Mouse (Mus musculus): ENCODE measurements around the gene Card9.

Gene Card9

GRCm38 (mm10) chr2:26327852-26328251, 32.9 kb downstream of the Card9 start:
- in situ Hi-C loops (cut with MboI, MseI): no loop called here

GRCm38 (mm10) chr2:26325386-26326181, 35.1 kb downstream of the Card9 start:
- in situ Hi-C loops (cut with MboI, MseI): no loop called here

GRCm38 (mm10) chr2:26324917-26325316, 35.8 kb downstream of the Card9 start:
- in situ Hi-C loops (cut with MboI, MseI): no loop called here

- in situ Hi-C loops (cut with MboI, MseI): no loop called here
These were observed 37.0 kb downstream of the Card9 start for GRCm38 (mm10) chr2:26323589-26324325.

GRCm38 (mm10) chr2:26320245-26321185, 40.2 kb downstream of the Card9 start:
- in situ Hi-C loops (cut with MboI, MseI): no loop called here

- in situ Hi-C loops (cut with MboI, MseI): no loop called here
These were observed 41.0 kb downstream of the Card9 start for GRCm38 (mm10) chr2:26319519-26320244.

GRCm38 (mm10) chr2:26319109-26319508, 41.6 kb downstream of the Card9 start:
- in situ Hi-C loops (cut with MboI, MseI): no loop called here

GRCm38 (mm10) chr2:26317991-26318672, 42.6 kb downstream of the Card9 start:
- in situ Hi-C loops (cut with MboI, MseI): no loop called here

- in situ Hi-C loops (cut with MboI, MseI): no loop called here
These were observed 43.3 kb downstream of the Card9 start for GRCm38 (mm10) chr2:26317371-26317770.

GRCm38 (mm10) chr2:26316576-26317246, 44.0 kb downstream of the Card9 start:
- in situ Hi-C loops (cut with MboI, MseI): no loop called here

GRCm38 (mm10) chr2:26315925-26316311, 44.8 kb downstream of the Card9 start:
- in situ Hi-C loops (cut with MboI, MseI): no loop called here

- in situ Hi-C loops (cut with MboI, MseI): no loop called here
These were observed 45.4 kb downstream of the Card9 start, which contains the start of gene Gpsm1 for GRCm38 (mm10) chr2:26315072-26315924. TSS of gene Gpsm1 (plus strand) at chr2:26315515.

- in situ Hi-C loops (cut with MboI, MseI): no loop called here
These were observed 46.2 kb downstream of the Card9 start for GRCm38 (mm10) chr2:26314281-26315071.

GRCm38 (mm10) chr2:26313394-26313793, 47.3 kb downstream of the Card9 start:
- in situ Hi-C loops (cut with MboI, MseI): no loop called here

GRCm38 (mm10) chr2:26312812-26313211, 47.9 kb downstream of the Card9 start:
- in situ Hi-C loops (cut with MboI, MseI): no loop called here

- in situ Hi-C loops (cut with MboI, MseI): no loop called here
These were observed 48.8 kb downstream of the Card9 start for GRCm38 (mm10) chr2:26311936-26312335.

- in situ Hi-C loops (cut with MboI, MseI): no loop called here
These were observed 51.0 kb downstream of the Card9 start for GRCm38 (mm10) chr2:26309739-26310138.

- in situ Hi-C loops (cut with MboI, MseI): no loop called here
These were observed 54.0 kb downstream of the Card9 start for GRCm38 (mm10) chr2:26306702-26307101.

Data from regulatory T cell (primary cell).